Mouse (Mus musculus) MEL (cell line): Measurements from ENCODE around the gene Htra2. TPM values are rescaled to one million over a fixed set of nuclear protein-coding genes. Genes with fewer than 3 reads are reported as not detected.

Source experiments
- DNase-seq: peaks from one replicate; pipeline ENCODE4 v3.0.0; 2011; ENCODE audit warnings: low read depth, low spot score
- H3K27ac ChIP-seq: 2 replicates; pipeline ENCODE4 v1.5.1; 2012; ENCODE audit warnings: low read depth, mild to moderate bottlenecking, control low read depth, low read length, moderate library complexity; ENCODE audit not compliant: control insufficient read depth
- H3K27me3 ChIP-seq, 2 experiments: fragments of 150-350 bp in 1 of 2; sonication (generic) in 1 of 2; 2 replicates each; pipeline ENCODE4 v1.6.1; 2012; ENCODE audit warnings: low read length in 2 of 2, mild to moderate bottlenecking in 2 of 2, improper control_type of control experiment in 1 of 2, moderate library complexity in 1 of 2; ENCODE audit not compliant: insufficient read depth in 2 of 2, control insufficient read depth in 1 of 2
- H3K36me3 ChIP-seq, 2 experiments: 2 replicates each; pipeline ENCODE4 v1.6.1; 2012 to 2014; ENCODE audit warnings: low read length in 2 of 2, improper control_type of control experiment in 1 of 2, inconsistent platforms in 1 of 2, mild to moderate bottlenecking in 1 of 2; ENCODE audit not compliant: insufficient read depth in 2 of 2, control insufficient read depth in 1 of 2
- H3K4me1 ChIP-seq, 2 experiments: fragments of 150-350 bp in 1 of 2; sonication (generic) in 1 of 2; 2 replicates each; pipeline ENCODE4 v1.6.1; 2012; ENCODE audit warnings: low read length in 2 of 2, improper control_type of control experiment in 1 of 2, mild to moderate bottlenecking in 1 of 2; ENCODE audit not compliant: insufficient read depth in 2 of 2, control insufficient read depth in 1 of 2
- H3K4me3 ChIP-seq, 2 experiments: fragments of 150-350 bp in 1 of 2; sonication (generic) in 1 of 2; 2 replicates each; pipeline ENCODE4 v1.5.1; 2012; ENCODE audit warnings: low read depth in 2 of 2, low read length in 2 of 2, mild to moderate bottlenecking in 2 of 2, moderate library complexity in 2 of 2, control low read depth in 1 of 2, improper control_type of control experiment in 1 of 2; ENCODE audit not compliant: control insufficient read depth in 1 of 2, insufficient read depth in 1 of 2
- H3K79me2 ChIP-seq: 2 replicates; pipeline ENCODE4 v1.6.1; 2012; ENCODE audit warnings: mild to moderate bottlenecking, low read length, moderate library complexity; ENCODE audit not compliant: control insufficient read depth, poor library complexity, insufficient read depth
- H3K9ac ChIP-seq: 2 replicates; pipeline ENCODE4 v1.6.1; 2012; ENCODE audit warnings: low read depth, mild to moderate bottlenecking, control low read depth, low read length, moderate library complexity; ENCODE audit not compliant: control insufficient read depth, poor library complexity, severe bottlenecking
- H3K9me3 ChIP-seq: fragments of 150-350 bp; sonication (generic); replicated peaks from 2 replicates; pipeline ENCODE4 v1.6.1; 2012; ENCODE audit warnings: mild to moderate bottlenecking, low read length, improper control_type of control experiment, moderate library complexity; ENCODE audit not compliant: insufficient read depth
- BHLHE40 ChIP-seq: IDR thresholded peaks from 2 replicates; pipeline ENCODE4 v1.6.1; 2012; ENCODE audit warnings: low read depth, mild to moderate bottlenecking, inconsistent platforms, low read length, improper control_type of control experiment, borderline replicate concordance
- CHD2 ChIP-seq: IDR thresholded peaks from 2 replicates; pipeline ENCODE4 v1.6.1; 2011; ENCODE audit warnings: low read length, improper control_type of control experiment
- CTCF ChIP-seq, 3 experiments: IDR thresholded peaks in 2 of 3; conservative IDR thresholded peaks in 1 of 3; 2 replicates each; pipeline ENCODE4 v1.5.1; 2011 to 2012; ENCODE audit warnings: low read length in 3 of 3, low read depth in 2 of 3, mild to moderate bottlenecking in 2 of 3, improper control_type of control experiment in 1 of 3, inconsistent platforms in 1 of 3, mixed read lengths in 1 of 3, moderate library complexity in 1 of 3; ENCODE audit not compliant: control insufficient read depth in 1 of 3, insufficient read depth in 1 of 3, poor library complexity in 1 of 3, severe bottlenecking in 1 of 3
- ELF1 ChIP-seq: IDR thresholded peaks from 2 replicates; pipeline ENCODE4 v1.6.1; 2014; ENCODE audit warnings: low read depth, mild to moderate bottlenecking, inconsistent platforms, low read length, improper control_type of control experiment, moderate library complexity
- EP300 ChIP-seq, 2 experiments: IDR thresholded peaks; 2 replicates each; pipeline ENCODE4 v1.6.1; 2011; ENCODE audit warnings: improper control_type of control experiment in 2 of 2, low read length in 2 of 2, low read depth in 1 of 2, mild to moderate bottlenecking in 1 of 2
- ETS1 ChIP-seq: IDR thresholded peaks from 2 replicates; pipeline ENCODE4 v1.6.1; 2012; ENCODE audit warnings: low read depth, mild to moderate bottlenecking, inconsistent platforms, low read length, improper control_type of control experiment, moderate library complexity
- HCFC1 ChIP-seq: IDR thresholded peaks from 2 replicates; pipeline ENCODE4 v1.6.1; 2012; ENCODE audit warnings: low read depth, mild to moderate bottlenecking, inconsistent platforms, low read length, improper control_type of control experiment, moderate library complexity
- JUND ChIP-seq: IDR thresholded peaks from 2 replicates; pipeline ENCODE4 v1.6.1; 2011; ENCODE audit warnings: low read depth, mild to moderate bottlenecking, improper control_type of control experiment, low read length
- MAFK ChIP-seq: IDR thresholded peaks from 2 replicates; pipeline ENCODE4 v1.6.1; 2011; ENCODE audit warnings: low read depth, mild to moderate bottlenecking, low read length, improper control_type of control experiment, borderline replicate concordance
- MAX ChIP-seq: IDR thresholded peaks from 2 replicates; pipeline ENCODE4 v1.6.1; 2011; ENCODE audit warnings: low read length, improper control_type of control experiment
- MEF2A ChIP-seq: IDR thresholded peaks from 2 replicates; pipeline ENCODE4 v1.6.1; 2014; ENCODE audit warnings: low read depth, mild to moderate bottlenecking, inconsistent platforms, low read length, improper control_type of control experiment; ENCODE audit not compliant: poor library complexity, insufficient replicate concordance, severe bottlenecking; ENCODE audit errors: extremely low read depth
- MXI1 ChIP-seq: IDR thresholded peaks from 2 replicates; pipeline ENCODE4 v1.6.1; 2011; ENCODE audit warnings: mild to moderate bottlenecking, low read depth, low read length, improper control_type of control experiment
- MYB ChIP-seq: IDR thresholded peaks from 2 replicates; pipeline ENCODE4 v1.6.1; 2011; ENCODE audit warnings: mild to moderate bottlenecking, low read depth, low read length, improper control_type of control experiment
- MYC ChIP-seq: IDR thresholded peaks from 2 replicates; pipeline ENCODE4 v1.6.1; 2011; ENCODE audit warnings: low read depth, mild to moderate bottlenecking, low read length, improper control_type of control experiment, moderate library complexity
- NELFE ChIP-seq: IDR thresholded peaks from 2 replicates; pipeline ENCODE4 v1.6.1; 2011; ENCODE audit warnings: low read depth, low read length, improper control_type of control experiment
- NRF1 ChIP-seq: IDR thresholded peaks from 2 replicates; pipeline ENCODE4 v1.6.1; 2014; ENCODE audit warnings: low read depth, mild to moderate bottlenecking, inconsistent platforms, low read length, improper control_type of control experiment, moderate library complexity; ENCODE audit not compliant: poor library complexity, insufficient read depth, severe bottlenecking
- POLR2A ChIP-seq, 2 experiments: IDR thresholded peaks; 2 replicates each; pipeline ENCODE4 v1.6.1; 2011 to 2012; ENCODE audit warnings: low read length in 2 of 2, mild to moderate bottlenecking in 2 of 2, control low read depth in 1 of 2, improper control_type of control experiment in 1 of 2, low read depth in 1 of 2, moderate library complexity in 1 of 2; ENCODE audit not compliant: control insufficient read depth in 1 of 2, insufficient read depth in 1 of 2, poor library complexity in 1 of 2
- POLR2AphosphoS5 ChIP-seq: IDR thresholded peaks from 2 replicates; pipeline ENCODE4 v1.6.1; 2012; ENCODE audit warnings: low read depth, borderline replicate concordance, mild to moderate bottlenecking, inconsistent platforms, low read length, moderate library complexity, mixed read lengths
- RAD21 ChIP-seq: IDR thresholded peaks from 2 replicates; pipeline ENCODE4 v1.6.1; 2011; ENCODE audit warnings: mild to moderate bottlenecking, low read depth, low read length, improper control_type of control experiment
- SIN3A ChIP-seq: IDR thresholded peaks from 2 replicates; pipeline ENCODE4 v1.6.1; 2012; ENCODE audit warnings: low read length, improper control_type of control experiment, inconsistent platforms
- SMC3 ChIP-seq: IDR thresholded peaks from 2 replicates; pipeline ENCODE4 v1.6.1; 2011; ENCODE audit warnings: low read depth, low read length, improper control_type of control experiment
- TBP ChIP-seq: IDR thresholded peaks from 2 replicates; pipeline ENCODE4 v1.8.0; 2011; ENCODE audit warnings: low read depth, low read length, improper control_type of control experiment
- UBTF ChIP-seq: IDR thresholded peaks from 2 replicates; pipeline ENCODE4 v1.6.1; 2012; ENCODE audit warnings: low read depth, mild to moderate bottlenecking, inconsistent platforms, low read length, improper control_type of control experiment, moderate library complexity, borderline replicate concordance; ENCODE audit not compliant: insufficient read depth
- USF1 ChIP-seq: IDR thresholded peaks from 2 replicates; pipeline ENCODE4 v1.6.1; 2014; ENCODE audit warnings: low read depth, mild to moderate bottlenecking, inconsistent platforms, low read length, improper control_type of control experiment, moderate library complexity
- ZKSCAN1 ChIP-seq: IDR thresholded peaks from 2 replicates; pipeline ENCODE4 v1.6.1; 2012; ENCODE audit warnings: low read depth, mild to moderate bottlenecking, inconsistent platforms, low read length, improper control_type of control experiment, moderate library complexity
- ZMIZ1 ChIP-seq: IDR thresholded peaks from 2 replicates; pipeline ENCODE4 v1.6.1; 2012; ENCODE audit warnings: low read depth, mild to moderate bottlenecking, inconsistent platforms, low read length, improper control_type of control experiment, moderate library complexity
- polyA plus RNA-seq, 2 experiments: library from polyadenylated mRNA; stranded (reverse) in 1 of 2; unstranded in 1 of 2; fragments of >175 nt in 1 of 2; fragments of >200 nt in 1 of 2; gene quantifications; 2 replicates each; pipeline versions ENCODE4 v1.2.1 to v1.2.4; 2012; ENCODE audit warnings: low replicate concordance in 2 of 2, low read depth in 1 of 2; ENCODE audit not compliant: insufficient read length in 2 of 2, insufficient read depth in 1 of 2, missing spikeins in 1 of 2
- total RNA-seq: library from RNA; depleted of rRNA; stranded (reverse); fragments of 300-350 nt; gene quantifications from 2 replicates; pipeline ENCODE4 v1.2.3, GENCODE M21; 2012

Gene Htra2
- total and polyA plus RNA-seq, 3 experiments = 107 to 133 TPM; not detected in 1

- DNase-seq = peak; percentile 77
- peaks cover 12% of the 10 kb centered on the region for H3K79me2 ChIP-seq
- peaks cover 1 to 8% of the 10 kb centered on the region in 2 experiments; a peak in 3 of 4 replicates for H3K36me3 ChIP-seq
- no peaks in the 10 kb centered on the region for H3K27me3 ChIP-seq
- peak overlapping the region; percentile 66 for H3K4me3 ChIP-seq
- H3K27ac ChIP-seq = peak overlapping the region; percentile 63
- TF ChIP-seq ZMIZ1 (no peak), CTCF (IDR thresholded peaks at IDR 0.05 in 2 of 3, conservative IDR thresholded peaks at IDR 0.05 in 1 of 3; ENCODE audit: control insufficient read depth in 1 of 3, insufficient read depth in 1 of 3, low read depth in 2 of 3, low read length in 3 of 3, poor library complexity in 1 of 3, severe bottlenecking in 1 of 3) (peak in 2 of 3 experiments; percentile 26 to 49; a peak in 5 of 6 replicates), UBTF (peak; percentile 23; the same call in 1 of the 2 replicates), TBP (no peak), MXI1 (0 out of 2 replicates have a peak, but pooled peaks have one; percentile 3), SMC3 (0 out of 2 replicates have a peak, but pooled peaks have one; percentile 15), POLR2A (IDR thresholded peaks at IDR 0.05; ENCODE audit: control insufficient read depth in 1 of 2, insufficient read depth in 1 of 2, low read depth in 1 of 2, low read length in 2 of 2, poor library complexity in 1 of 2) (peak in 1 of 2 experiments; percentile 19; a peak in 2 of 4 replicates), HCFC1 (0 out of 2 replicates have a peak, but pooled peaks have one; percentile 25)
- TF ChIP-seq, all 39 proteins: peak for 6
- Histone ChIP-seq H3K9ac (peak overlapping the region; percentile 76), H3K4me1 (peaks cover 0 to 7% of the 10 kb centered on the region in 2 experiments; a peak in 3 of 4 replicates), H3K9me3 (no peaks in the 10 kb centered on the region)
These were observed 46.8 kb upstream of the Htra2 start for GRCm38 (mm10) chr6:83101688-83102556.

DNA sequence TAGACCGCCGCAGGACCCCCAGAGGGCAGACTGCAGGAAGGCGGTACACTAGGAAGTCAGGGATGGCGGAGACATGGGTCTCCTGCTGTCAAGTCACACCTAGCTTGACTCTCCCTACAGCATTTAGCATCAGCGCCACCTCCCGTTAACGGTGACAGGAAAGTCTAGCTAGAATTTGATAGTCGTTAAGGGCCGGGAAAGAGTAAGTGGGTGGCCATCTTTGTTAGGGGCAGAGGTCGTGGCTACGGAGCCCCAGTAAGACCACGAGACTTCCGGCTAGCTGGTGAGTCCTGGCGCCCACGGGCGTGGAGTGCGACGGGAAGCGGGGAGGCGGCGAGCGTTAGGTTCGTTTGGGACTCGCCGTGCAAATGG is 46.2 kb upstream of the Htra2 start, which contains the start of the genes Ccdc142 and Gm42688:
Ccdc142 (plus strand) TSS at position 286 of the 372 bp plus-strand sequence.
Gm42688 (plus strand) TSS at position 302 of the 372 bp plus-strand sequence.
- peak; percentile 95 for DNase-seq
- peak within 1 kb of the TSS; percentile 66 for H3K4me3 ChIP-seq
- peaks cover 12% of the 10 kb centered on the region for H3K79me2 ChIP-seq
- H3K4me1 ChIP-seq = peaks cover 0 to 7% of the 10 kb centered on the region in 2 experiments; a peak in 3 of 4 replicates
- peak within 1 kb of the TSS; percentile 76 for H3K9ac ChIP-seq
- H3K36me3 ChIP-seq = peaks cover 1 to 8% of the 10 kb centered on the region in 2 experiments; a peak in 3 of 4 replicates
- no peaks in the 10 kb centered on the region for H3K9me3 ChIP-seq
- peak within 1 kb of the TSS; percentile 63 for H3K27ac ChIP-seq
- H3K27me3 ChIP-seq = no peaks in the 10 kb centered on the region
- TF ChIP-seq BHLHE40 (peak; percentile 47; the same call in 1 of the 2 replicates), NELFE (peak; percentile 52; the same call in 1 of the 2 replicates), HCFC1 (peak; percentile 97), POLR2A (IDR thresholded peaks at IDR 0.05; ENCODE audit: control insufficient read depth in 1 of 2, insufficient read depth in 1 of 2, low read depth in 1 of 2, low read length in 2 of 2, poor library complexity in 1 of 2) (peak in 1 of 2 experiments; percentile 81; a peak in 2 of 4 replicates), USF1 (peak; percentile 84), EP300 (IDR thresholded peaks at IDR 0.05; ENCODE audit: low read depth in 1 of 2, low read length in 2 of 2) (no peak; a peak in 1 of 4 replicates), MYC (peak; percentile 47; the same call in 1 of the 2 replicates), ELF1 (peak; percentile 86), SIN3A (peak; percentile 97), MAFK (no peak), MYB (peak; percentile 68), JUND (no peak), CTCF (IDR thresholded peaks at IDR 0.05 in 2 of 3, conservative IDR thresholded peaks at IDR 0.05 in 1 of 3; ENCODE audit: control insufficient read depth in 1 of 3, insufficient read depth in 1 of 3, low read depth in 2 of 3, low read length in 3 of 3, poor library complexity in 1 of 3, severe bottlenecking in 1 of 3) (peak; percentile 17 to 82 (median 31); a peak in 4 of 6 replicates), POLR2AphosphoS5 (no peak), NRF1 (0 out of 2 replicates have a peak, but pooled peaks have one; percentile 30), ETS1 (peak; percentile 58; the same call in 1 of the 2 replicates), MAX (peak; percentile 48), TBP (peak; percentile 58; the same call in 1 of the 2 replicates), ZMIZ1 (no peak), MEF2A (no peak), CHD2 (no peak), ZKSCAN1 (no peak), RAD21 (peak; percentile 65)
